22 mouse cellular contexts compared by ENCODE assay signal in the genomic region with DNA sequence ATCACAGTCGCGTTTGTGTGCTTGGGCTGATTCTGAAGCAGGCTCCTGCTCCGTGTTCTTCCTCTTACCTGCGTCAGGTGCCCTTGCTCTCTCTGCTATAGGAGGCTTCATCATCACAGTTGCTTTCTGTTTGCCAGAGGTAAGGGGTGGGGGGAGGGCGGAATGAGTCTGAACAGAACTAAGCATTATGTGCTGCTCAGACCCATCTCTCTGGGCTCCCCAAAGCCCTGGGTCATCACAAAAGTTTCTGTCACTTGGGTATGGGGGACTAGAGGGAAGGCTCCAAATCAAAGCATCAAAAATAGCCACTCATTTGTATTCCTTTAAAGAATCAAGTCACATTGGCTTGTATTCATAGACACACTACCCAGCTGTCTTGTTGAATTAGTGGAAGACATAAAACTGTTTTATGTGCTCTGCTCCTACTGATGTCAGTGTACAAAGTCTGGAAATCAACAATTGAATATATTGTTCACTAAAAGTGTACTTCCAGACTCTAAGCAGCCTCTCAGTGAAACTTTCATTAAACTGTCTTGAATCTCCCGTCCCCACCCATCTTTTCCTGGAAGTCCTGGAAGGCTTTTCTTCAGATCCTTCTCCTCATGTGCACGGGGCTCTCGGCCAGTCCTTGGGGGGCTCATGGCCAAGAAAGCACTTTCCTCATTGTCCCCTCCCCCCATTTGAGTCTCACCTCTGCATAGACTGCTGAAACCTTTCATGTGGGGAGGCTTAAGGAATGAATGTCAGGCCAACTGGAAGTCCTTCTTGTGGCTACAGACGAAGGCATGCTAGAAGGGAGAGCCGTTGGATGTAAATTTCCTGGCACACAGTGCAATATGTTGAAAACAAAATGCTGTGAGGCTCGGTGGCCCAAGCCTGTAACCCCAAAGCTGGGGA. TPM values are rescaled to one million over a fixed set of nuclear protein-coding genes. Genes with fewer than 3 reads are reported as not detected.
DNase-seq lines count a peak whose midpoint lies in the region; ATAC-seq and TF ChIP-seq lines count a peak whose summit lies in the region.
"Had no signal": no experiment of that assay in that cellular context is flagged by ENCODE, and none has a peak within 500 bp of the region (broad histone marks: within the 10 kb centered on the region; RNA-seq: fewer than 3 reads in every experiment).

No protein-coding gene starts in this region.

- no peaks in the 10 kb centered on the region for H3K4me1 ChIP-seq in kidney, embryonic 14.5 days (ENCODE audit: control insufficient read depth, insufficient read depth, low read length)
- no peaks in the 10 kb centered on the region for H3K4me1 ChIP-seq in kidney, adult 2 months (ENCODE audit: control insufficient read depth, insufficient read depth, low read length)
- H3K4me1 ChIP-seq in neural tube, embryonic 11.5 days (ENCODE audit: control insufficient read depth, insufficient read depth, low read length): no peaks in the 10 kb centered on the region
- peaks cover 11% of the 10 kb centered on the region for H3K4me1 ChIP-seq in neural tube, embryonic 12.5 days
- H3K4me1 ChIP-seq in midbrain, embryonic 11.5 days (ENCODE audit: control insufficient read depth, insufficient read depth, low read length): no peaks in the 10 kb centered on the region
- H3K4me1 ChIP-seq: embryonic facial prominence, embryonic 15.5 days; forebrain, embryonic 10.5 days; forebrain, embryonic 15.5 days; hindbrain, embryonic 12.5 days had no signal

- no peak overlapping the region for H3K4me2 ChIP-seq in kidney, embryonic 14.5 days (replicated peaks; ENCODE audit: low read depth, low read length)
- H3K4me2 ChIP-seq in neural tube, embryonic 11.5 days (ENCODE audit: low read depth): no peak overlapping the region
- no peak overlapping the region; the same call in 1 of the 2 replicates for H3K4me2 ChIP-seq in neural tube, embryonic 12.5 days (replicated peaks)
- H3K4me2 ChIP-seq in midbrain, embryonic 11.5 days: no peak overlapping the region
- H3K4me2 ChIP-seq: embryonic facial prominence, embryonic 15.5 days; forebrain, embryonic 15.5 days; heart, embryonic 12.5 days; hindbrain, embryonic 12.5 days had no signal

- ATAC-seq in kidney, embryonic 14.5 days (ENCODE audit: low FRiP score, low TSS enrichment): peak; percentile 60; the same call in 1 of the 2 replicates
- ATAC-seq in neural tube, embryonic 11.5 days (ENCODE audit: insufficient read depth, low FRiP score, low TSS enrichment): peak; percentile 41; the same call in 1 of the 2 replicates
- ATAC-seq in neural tube, embryonic 12.5 days (ENCODE audit: low FRiP score, low read depth): peak; percentile 56; the same call in 1 of the 2 replicates
- ATAC-seq in midbrain, embryonic 11.5 days (ENCODE audit: low FRiP score): no peak
- ATAC-seq: forebrain, embryonic 15.5 days had no signal

- no peak overlapping the region for H3K9ac ChIP-seq in kidney, embryonic 14.5 days (ENCODE audit: low read depth, low read length)
- no peak overlapping the region for H3K9ac ChIP-seq in neural tube, embryonic 11.5 days (ENCODE audit: low read length)
- no peak overlapping the region for H3K9ac ChIP-seq in neural tube, embryonic 12.5 days
- no peak overlapping the region for H3K9ac ChIP-seq in midbrain, embryonic 11.5 days (ENCODE audit: low read length)
- H3K9ac ChIP-seq: embryonic facial prominence, embryonic 15.5 days; forebrain, embryonic 15.5 days; heart, embryonic 12.5 days; hindbrain, embryonic 12.5 days had no signal

- peak overlapping the region; percentile 71; the same call in 1 of the 2 replicates for H3K27ac ChIP-seq in kidney, embryonic 14.5 days (ENCODE audit: low read depth, low read length)
- no peak overlapping the region; the same call in 1 of the 2 replicates for H3K27ac ChIP-seq in kidney, adult 2 months (ENCODE audit: insufficient read depth, low read depth, low read length)
- H3K27ac ChIP-seq in neural tube, embryonic 11.5 days (ENCODE audit: low read depth, low read length): no peak overlapping the region
- H3K27ac ChIP-seq in neural tube, embryonic 12.5 days: no peak overlapping the region
- no peak overlapping the region for H3K27ac ChIP-seq in midbrain, embryonic 11.5 days (ENCODE audit: low read depth, low read length)
- H3K27ac ChIP-seq: embryonic facial prominence, embryonic 15.5 days; forebrain, embryonic 10.5 days; forebrain, embryonic 15.5 days; heart, adult 2 months; hindbrain, embryonic 12.5 days had no signal

- no peaks in the 10 kb centered on the region for H3K36me3 ChIP-seq in kidney, embryonic 14.5 days (ENCODE audit: control insufficient read depth, insufficient read depth, low read length)
- no peaks in the 10 kb centered on the region for H3K36me3 ChIP-seq in kidney, adult 2 months (ENCODE audit: control insufficient read depth, insufficient read depth, low read length)
- H3K36me3 ChIP-seq in neural tube, embryonic 11.5 days (ENCODE audit: control insufficient read depth, insufficient read depth, low read length): no peaks in the 10 kb centered on the region
- no peaks in the 10 kb centered on the region for H3K36me3 ChIP-seq in neural tube, embryonic 12.5 days
- H3K36me3 ChIP-seq in midbrain, embryonic 11.5 days (ENCODE audit: control insufficient read depth, insufficient read depth, low read length): no peaks in the 10 kb centered on the region
- H3K36me3 ChIP-seq: embryonic facial prominence, embryonic 15.5 days; forebrain, embryonic 10.5 days; forebrain, embryonic 15.5 days; G1E; hindbrain, embryonic 12.5 days had no signal

- WGBS in kidney, embryonic 14.5 days: 58% methylated on average over 11 of the region's 11 CpGs
- WGBS in kidney, adult 2 months: 61% methylated on average over 11 of the region's 11 CpGs
- WGBS in neural tube, embryonic 11.5 days: 71% methylated on average over 11 of the region's 11 CpGs
- WGBS in neural tube, embryonic 12.5 days: 62% methylated on average over 11 of the region's 11 CpGs
- 81% methylated on average over 11 of the region's 11 CpGs for WGBS in midbrain, embryonic 11.5 days

- no peaks in the 10 kb centered on the region for H3K9me3 ChIP-seq in kidney, embryonic 14.5 days (ENCODE audit: control insufficient read depth, low read length)
- no peaks in the 10 kb centered on the region for H3K9me3 ChIP-seq in neural tube, embryonic 11.5 days (ENCODE audit: control insufficient read depth, low read length)
- H3K9me3 ChIP-seq in neural tube, embryonic 12.5 days: no peaks in the 10 kb centered on the region
- H3K9me3 ChIP-seq in midbrain, embryonic 11.5 days (ENCODE audit: control insufficient read depth, low read length): no peaks in the 10 kb centered on the region
- H3K9me3 ChIP-seq: embryonic facial prominence, embryonic 15.5 days; forebrain, embryonic 10.5 days; forebrain, embryonic 15.5 days; heart, embryonic 12.5 days; hindbrain, embryonic 12.5 days had no signal

- no peak overlapping the region for H3K4me3 ChIP-seq in kidney, embryonic 14.5 days (ENCODE audit: low read length)
- no peak overlapping the region for H3K4me3 ChIP-seq in kidney, adult 2 months (ENCODE audit: insufficient read depth, low read depth, low read length)
- H3K4me3 ChIP-seq in neural tube, embryonic 11.5 days (ENCODE audit: low read depth, low read length): no peak overlapping the region
- no peak overlapping the region for H3K4me3 ChIP-seq in neural tube, embryonic 12.5 days
- no peak overlapping the region for H3K4me3 ChIP-seq in midbrain, embryonic 11.5 days (ENCODE audit: low read depth, low read length)
- H3K4me3 ChIP-seq: embryonic facial prominence, embryonic 15.5 days; erythroblast, embryonic 14.5 days; forebrain, embryonic 10.5 days; forebrain, embryonic 15.5 days; heart, adult 2 months; heart, embryonic 12.5 days; hindbrain, embryonic 12.5 days had no signal

- no peaks in the 10 kb centered on the region for H3K27me3 ChIP-seq in kidney, embryonic 14.5 days (ENCODE audit: control insufficient read depth, insufficient read depth, low read length)
- H3K27me3 ChIP-seq in kidney, adult 2 months (replicated peaks; ENCODE audit: control insufficient read depth, insufficient read depth, low read length): no peaks in the 10 kb centered on the region
- H3K27me3 ChIP-seq in neural tube, embryonic 11.5 days (ENCODE audit: control insufficient read depth, insufficient read depth, low read length): no peaks in the 10 kb centered on the region
- no peaks in the 10 kb centered on the region for H3K27me3 ChIP-seq in neural tube, embryonic 12.5 days (replicated peaks)
- H3K27me3 ChIP-seq in midbrain, embryonic 11.5 days (ENCODE audit: control insufficient read depth, insufficient read depth, low read length): no peaks in the 10 kb centered on the region
- H3K27me3 ChIP-seq: embryonic facial prominence, embryonic 15.5 days; forebrain, embryonic 15.5 days; heart, embryonic 12.5 days; hindbrain, embryonic 12.5 days had no signal

- no peak for DNase-seq in kidney, adult 2 months
- DNase-seq in neural tube, embryonic 11.5 days (ENCODE audit: low spot score): no peak
- DNase-seq in neural tube, embryonic 10.5 days (ENCODE audit: extremely low spot score, low spot score): no peak
- no peak for DNase-seq in adrenal gland, adult 2 months
- no peak for DNase-seq in midbrain, embryonic 11.5 days (ENCODE audit: low spot score, missing footprints)
- DNase-seq: adrenal gland, postnatal 10 days; cerebellum, adult 11 months; cerebellum, adult 8-10 months; cerebellum, postnatal 14 days; embryo, embryonic 11 days; gastrocnemius, postnatal 10 days; heart, adult 2 months; heart, postnatal 4 days had no signal

- TF ChIP-seq CTCF in kidney, adult 2 months (conservative IDR thresholded peaks at IDR 0.05; ENCODE audit: insufficient read depth, insufficient read length, low read depth, low read length): no peak

- no peak for TF ChIP-seq POLR2A in kidney, adult 2 months (IDR thresholded peaks at IDR 0.05; ENCODE audit: low read depth, low read length)

RNA-seq across cellular contexts. Expression of a gene that starts 13.6 kb away (rescaled TPM):
- 17.1 and 24.0 TPM in 2 replicates for polyA plus RNA-seq in kidney, embryonic 14.5 days (2014; fragmentation: Nextera tagmentation; extraction: Ambion mirVana)
- 124 and 126 TPM in 2 replicates for polyA plus RNA-seq in kidney, adult 2 months (2012; rRNA removed)
- 29.7 TPM in 2 replicates for polyA plus RNA-seq in neural tube, embryonic 11.5 days (2014; fragmentation: Nextera tagmentation; extraction: Ambion mirVana)
- 26.8 and 28.9 TPM in 2 replicates for polyA plus RNA-seq in neural tube, embryonic 12.5 days (2016; fragmentation: Nextera tagmentation; extraction: Ambion mirVana)
- 100 to 1,000 TPM in 1 of 2 experiments, 10 to 100 TPM in 1; 99.1 to 186 TPM for total RNA-seq in adrenal gland, adult 2 months (2021)
- 56.4 and 60.7 TPM in 2 replicates for polyA plus RNA-seq in adrenal gland, adult 2 months (2012; rRNA removed)
- 17.9 and 18.9 TPM in 2 replicates for polyA plus RNA-seq in midbrain, embryonic 11.5 days (2014; fragmentation: Nextera tagmentation; extraction: Ambion mirVana)
- polyA plus RNA-seq: G1E had no signal
